Mouse (Mus musculus) ES-CJ7 (cell line): ENCODE data around the gene Rhot1.
"Not testable (repeated sequence)": the region's sequence is repeated elsewhere in the genome, so short reads cannot be mapped to it uniquely, and the experiment has no call there.

ENCODE experiments used
- DNase-seq: peaks from one replicate; pipeline ENCODE4 v3.0.0; 2011; ENCODE audit warnings: low read depth, low spot score

The Rhot1 gene

DNA sequence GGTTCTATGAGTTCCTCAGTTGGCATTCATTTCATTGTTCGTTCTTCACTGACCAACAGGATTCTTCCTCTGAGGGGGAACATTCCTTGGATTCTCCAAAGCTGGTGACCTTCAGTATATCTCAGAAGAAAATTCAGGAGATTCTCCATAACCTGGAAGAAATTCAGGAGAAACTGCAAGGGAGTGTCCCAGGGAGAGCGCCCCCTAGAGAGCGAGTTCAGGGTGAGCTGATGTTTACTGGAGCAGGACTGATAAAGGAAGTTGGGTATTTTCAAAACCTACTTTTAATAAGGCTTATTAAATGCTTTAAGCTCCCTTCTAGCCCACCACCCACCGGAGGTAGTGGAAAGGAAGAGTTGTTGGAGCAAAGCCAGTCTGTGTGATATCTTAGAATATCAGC lies 15.0 kb upstream of the Rhot1 start:
- peak; percentile 50 for DNase-seq

DNA sequence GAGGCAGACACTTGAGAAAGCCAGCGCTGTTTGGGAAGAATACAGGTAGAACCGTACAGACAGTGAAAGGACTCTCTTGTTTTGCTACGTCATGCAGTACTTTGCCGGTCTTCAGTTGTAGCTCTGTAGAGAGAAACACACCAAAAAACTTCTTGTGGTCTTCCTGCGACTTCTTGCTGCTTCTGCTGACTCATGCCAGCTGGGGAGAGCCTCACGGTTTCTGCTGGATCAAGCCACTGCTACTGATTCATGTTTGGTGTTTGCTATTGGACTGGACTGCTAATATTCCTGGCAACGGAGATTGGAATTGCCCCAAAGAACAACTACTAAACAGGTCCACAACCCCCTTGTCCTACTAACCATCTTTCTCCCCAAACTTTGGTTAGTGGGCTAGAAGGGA lies 12.5 kb upstream of the Rhot1 start:
- DNase-seq = no peak

DNA sequence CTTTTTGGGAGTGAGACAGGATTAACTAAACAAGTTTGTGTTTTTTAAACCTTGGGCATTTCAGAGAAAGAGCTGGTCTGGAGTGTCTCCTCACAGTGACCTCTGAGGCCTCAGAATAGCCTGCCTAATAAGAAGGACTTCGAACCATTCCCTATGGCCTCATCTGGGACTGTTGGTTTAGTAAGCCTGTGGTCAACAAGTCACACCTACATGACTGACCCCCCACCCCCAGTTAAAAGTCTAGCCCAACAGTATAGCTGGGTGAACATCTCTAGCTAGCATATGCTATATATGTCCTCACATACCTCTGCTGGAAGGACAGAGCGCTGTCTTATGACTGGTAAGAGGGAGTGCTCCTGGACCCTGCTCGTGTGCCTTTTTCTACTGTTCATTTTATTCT lies 9.5 kb upstream of the Rhot1 start:
- DNase-seq = no peak

DNA sequence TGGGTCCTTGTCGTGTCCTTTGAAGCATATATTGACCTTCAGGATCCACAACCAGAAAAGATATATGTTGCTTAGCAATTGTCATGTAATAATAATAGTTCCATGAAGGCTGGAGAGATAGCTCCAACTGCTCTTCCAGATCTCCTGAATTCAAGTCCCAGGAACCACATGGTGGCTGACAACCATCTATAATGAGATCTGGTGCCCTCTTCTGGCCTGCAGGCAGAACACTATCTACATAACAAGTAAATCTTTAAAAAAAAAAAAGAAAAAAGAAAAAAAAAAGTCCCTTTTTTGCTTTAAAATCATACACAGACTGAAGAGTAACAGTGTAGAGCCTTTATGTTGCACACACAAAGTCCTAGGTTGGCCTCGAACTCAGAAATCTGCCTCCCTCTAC lies 9.0 kb upstream of the Rhot1 start:
- peak; percentile 52 for DNase-seq

DNA sequence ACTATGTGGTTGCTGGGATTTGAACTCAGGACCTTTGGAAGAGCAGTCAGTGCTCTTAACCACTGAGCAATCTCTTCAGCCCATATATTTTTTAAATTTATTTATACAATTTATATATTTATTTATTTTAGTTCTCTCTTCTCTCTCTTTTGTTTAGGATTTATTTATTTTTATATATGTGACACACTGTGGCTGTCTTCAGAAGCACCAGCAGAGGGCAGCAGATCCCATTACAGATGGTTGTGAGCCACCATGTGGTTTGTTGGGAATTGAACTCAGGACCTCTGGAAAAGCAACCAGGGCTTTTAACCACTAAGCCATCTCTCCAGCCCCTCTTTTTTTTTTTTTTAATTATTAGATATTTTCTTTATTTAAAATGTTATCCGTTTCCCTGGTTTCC lies 8.5 kb upstream of the Rhot1 start:
- peak; percentile 73 for DNase-seq

DNA sequence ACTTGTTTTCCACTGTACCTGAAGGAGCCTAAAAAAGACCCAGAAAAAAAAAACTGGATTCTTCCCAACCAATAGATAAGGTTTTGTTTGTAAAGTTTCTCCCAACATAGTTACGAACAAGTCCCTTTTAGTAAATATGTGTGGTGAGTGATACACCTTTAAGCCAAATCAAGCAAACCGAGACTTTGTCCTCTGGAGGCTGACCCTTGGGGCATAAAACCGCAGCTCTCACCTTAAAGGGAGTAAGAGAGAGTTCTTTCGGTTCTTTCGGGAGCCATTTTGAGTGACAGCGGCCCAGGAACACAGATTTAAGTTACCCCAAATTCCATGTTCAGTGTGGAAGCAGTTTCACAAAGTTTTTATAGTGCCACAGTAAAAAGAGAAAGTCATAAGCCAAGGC lies 6.5 kb upstream of the Rhot1 start:
- no peak for DNase-seq

DNA sequence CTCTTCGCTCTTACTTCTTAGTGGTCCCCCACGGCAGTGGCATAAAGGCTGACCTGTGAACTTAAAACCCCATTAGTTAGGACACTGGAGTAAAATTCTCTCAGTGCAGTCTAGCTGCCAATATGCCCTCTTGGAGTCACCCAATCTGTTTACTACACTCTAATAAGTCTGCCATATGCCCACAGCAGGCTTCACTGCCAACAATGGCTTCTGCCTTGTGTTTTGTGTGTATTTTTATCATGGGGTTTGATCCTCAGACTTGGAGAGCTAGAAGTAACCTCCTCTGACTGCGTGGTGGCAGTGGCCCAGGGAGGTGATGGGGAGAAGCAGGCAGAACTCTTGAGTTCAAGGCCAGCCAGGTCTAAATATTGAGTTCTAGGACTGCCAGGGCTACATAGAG lies 4.8 kb upstream of the Rhot1 start:
- DNase-seq = no peak

DNA sequence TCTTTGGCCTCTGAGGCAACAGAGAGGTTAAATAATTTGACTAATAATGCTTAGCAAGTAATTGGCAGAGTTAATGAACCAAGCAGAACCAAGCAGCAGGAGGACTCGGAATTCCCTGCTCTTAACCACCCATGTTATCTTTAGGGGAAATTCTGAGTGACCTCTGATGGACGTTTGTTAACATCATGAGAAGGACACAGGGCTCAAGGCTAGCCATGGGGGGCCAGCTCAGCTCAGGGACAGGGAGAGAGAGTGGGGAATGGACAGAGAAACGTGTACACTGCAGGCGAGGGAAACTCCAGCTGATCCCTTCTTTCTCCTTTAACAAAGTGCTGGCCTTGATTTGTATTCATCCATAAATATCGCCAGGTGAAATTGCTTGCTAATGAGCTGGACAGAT lies 3.9 kb upstream of the Rhot1 start:
- DNase-seq = no peak

DNA sequence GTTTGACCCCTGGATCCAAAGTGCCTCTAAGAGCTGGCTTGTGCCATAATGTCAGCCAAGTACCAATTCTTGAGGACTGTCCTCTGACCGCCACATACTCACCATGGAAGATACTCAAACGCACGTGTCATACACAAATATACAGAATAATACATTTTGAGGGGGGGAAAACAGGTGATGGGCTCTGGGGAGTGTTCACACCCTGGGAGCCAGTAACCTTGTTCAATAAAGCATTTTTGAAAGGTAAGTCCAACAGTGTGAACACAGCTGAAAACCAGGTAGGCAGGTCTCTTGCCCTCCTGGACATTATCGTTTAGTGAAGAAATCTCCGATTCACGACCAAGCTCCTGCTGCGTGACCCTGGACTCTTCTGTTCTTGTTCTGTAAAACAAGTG lies 357 bp upstream of the Rhot1 start:
- no peak for DNase-seq

DNA sequence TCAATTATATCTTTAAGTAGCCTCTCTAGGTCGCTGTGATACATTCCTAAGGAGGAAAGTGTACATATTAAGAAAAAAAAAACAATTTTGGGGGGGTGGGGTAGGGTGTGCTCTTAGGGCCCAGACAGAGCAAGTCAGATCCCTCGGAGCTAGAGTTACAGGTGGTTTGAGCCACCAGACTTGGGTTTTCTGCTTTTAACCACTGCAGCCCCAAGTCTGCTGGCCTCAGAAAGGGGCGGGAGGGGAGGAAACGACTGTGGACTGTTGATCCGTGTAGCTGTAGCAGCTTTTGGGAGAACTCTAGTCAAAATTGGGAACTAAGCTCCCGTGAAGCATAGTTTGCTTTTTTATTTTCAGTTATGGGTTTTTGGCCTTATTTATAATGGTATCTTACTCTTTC lies 1.5 kb downstream of the Rhot1 start:
- no peak for DNase-seq

DNA sequence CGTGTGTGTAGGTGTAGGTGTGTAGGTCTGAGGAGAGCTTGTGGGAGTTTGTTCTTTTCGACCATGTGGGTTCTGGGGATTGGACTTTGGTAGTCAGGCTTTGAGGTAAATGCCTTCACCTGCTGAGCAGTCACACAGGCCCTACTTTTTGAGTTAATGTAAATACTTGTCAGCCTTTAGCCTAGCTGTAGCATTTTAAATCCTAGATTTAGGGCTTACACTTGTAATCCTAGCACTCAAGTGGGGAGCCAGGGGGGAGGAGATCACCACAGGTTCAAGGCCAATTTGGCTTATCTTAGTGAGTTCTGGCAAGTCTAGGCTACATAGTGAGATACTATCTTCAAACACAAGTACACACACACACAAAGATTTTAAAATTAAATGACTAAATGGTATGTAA lies 3.5 kb downstream of the Rhot1 start:
- no peak for DNase-seq

DNA sequence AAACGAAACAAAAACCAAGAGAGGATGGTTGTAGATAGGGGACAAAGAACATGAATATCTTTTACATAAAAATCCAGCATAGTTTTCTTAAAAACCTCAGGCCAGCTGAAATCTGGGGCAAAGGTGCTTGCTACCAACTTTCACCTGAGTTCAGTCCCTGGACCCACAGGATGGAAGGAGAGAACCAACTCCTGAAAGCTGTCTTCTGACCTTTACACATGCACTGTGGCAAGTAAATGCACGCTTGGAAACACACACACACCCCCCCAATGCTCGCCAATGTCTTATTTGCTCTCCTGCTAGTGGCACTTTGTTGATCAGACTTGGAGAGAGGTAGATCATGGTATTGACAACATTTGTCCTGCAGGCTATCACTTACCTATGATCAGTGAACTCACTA lies 6.5 kb downstream of the Rhot1 start:
- DNase-seq = no peak

DNA sequence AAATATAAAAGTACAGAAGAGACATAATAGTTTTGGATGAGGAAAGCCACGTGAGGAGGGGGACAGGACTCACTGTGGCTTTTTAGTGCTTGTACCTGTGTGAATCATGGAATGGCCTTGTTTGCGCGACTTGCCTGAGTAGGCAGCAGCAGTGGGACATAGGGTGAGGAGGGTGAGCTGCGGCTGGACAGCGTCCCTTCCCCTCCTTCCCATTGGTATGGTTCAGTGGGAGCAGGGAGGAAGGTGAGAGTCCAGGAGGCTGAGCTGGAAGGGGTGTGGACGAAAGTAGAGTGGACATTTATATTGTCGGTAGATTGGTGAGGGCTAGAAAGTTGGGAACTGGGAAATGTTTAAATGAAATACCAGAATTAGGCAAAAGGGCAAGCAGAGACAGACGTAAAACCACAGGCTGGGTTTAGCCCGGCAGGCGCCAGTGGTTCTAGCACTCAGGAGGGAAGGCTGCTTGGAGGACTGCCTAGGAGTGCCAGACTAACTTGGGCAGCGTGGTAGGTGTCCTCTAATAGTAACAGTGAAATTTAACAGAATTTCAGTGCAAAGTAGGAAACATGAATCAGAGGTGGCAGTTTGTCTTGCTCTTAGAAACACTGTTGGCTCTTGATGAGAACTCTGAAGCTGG lies 10.0 kb downstream of the Rhot1 start:
- no peak for DNase-seq

DNA sequence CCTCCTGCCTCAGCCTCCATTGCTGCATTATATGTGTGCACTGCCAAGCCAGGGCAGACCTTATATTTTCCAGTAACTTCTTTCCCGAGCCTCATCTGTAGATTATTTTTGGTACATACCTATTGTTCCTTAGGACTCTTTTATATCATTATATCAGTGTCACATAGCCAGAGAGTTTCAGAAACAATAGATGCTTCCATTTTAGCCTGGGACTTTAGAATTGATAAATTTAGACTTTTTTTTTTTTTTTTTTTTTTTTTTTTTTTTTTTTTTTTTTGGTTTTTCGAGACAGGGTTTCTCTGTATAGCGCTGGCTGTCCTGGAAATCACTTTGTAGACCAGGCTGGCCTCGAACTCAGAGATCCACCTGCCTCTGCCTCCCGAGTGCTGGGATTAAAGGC lies 21.2 kb downstream of the Rhot1 start:
- DNase-seq = not testable (repeated sequence)

DNA sequence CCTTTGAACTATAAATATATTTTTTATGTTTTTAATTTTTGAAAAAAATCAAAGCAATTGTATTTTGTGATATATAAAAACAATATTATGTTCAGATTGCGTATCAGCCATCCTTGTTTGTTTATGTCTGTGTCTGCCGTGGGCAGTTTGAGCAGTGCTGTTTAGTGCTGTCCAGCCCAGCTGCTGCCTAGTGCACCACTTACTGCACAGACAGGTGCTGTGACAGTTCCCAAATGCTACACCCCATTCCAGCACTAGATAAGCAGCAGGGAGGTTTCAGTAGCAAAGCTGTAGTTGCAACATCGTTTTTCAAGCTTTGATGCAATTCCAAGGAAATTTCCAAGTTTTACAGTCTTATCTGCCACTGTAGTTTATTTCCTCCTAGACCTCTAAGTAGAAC lies 28.5 kb downstream of the Rhot1 start:
- no peak for DNase-seq

DNA sequence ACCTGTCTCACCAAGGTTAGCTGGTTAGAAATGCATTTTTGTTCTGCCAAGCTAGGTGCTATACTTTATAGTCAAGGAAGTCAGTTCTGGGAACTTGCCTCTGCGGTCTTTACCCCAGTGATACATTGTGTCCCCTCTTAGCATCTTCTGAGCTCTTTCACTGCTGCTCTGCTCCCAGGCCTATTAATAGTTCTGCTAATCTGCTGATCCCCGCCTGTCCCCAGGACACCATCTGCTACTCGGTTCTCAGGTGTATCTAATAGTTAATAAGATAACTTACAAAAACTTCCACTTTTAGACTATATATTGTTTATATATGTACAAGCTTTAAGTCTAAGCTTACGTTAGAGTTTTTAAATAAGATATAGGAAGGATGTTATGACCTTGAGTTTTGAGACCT lies 29.5 kb downstream of the Rhot1 start:
- no peak for DNase-seq

DNA sequence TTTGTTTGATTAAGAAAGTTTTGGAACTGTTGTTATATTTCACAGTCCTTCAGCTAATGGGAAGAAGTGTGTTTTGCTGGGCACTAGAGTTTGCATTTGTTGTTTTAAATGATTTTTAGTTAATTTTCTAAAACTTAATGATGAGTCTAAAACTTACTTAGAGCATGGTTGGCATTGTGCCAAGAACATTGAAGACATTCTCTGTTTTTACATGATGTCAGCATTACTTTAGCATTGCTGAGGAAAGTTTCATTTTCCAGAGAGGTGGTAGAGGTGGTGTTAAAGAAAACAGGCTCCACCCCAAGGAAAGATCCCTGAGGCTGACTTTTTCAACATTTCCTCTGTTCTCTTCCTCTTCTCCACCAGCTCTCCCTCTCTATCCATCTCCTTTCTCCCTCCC lies 38.2 kb downstream of the Rhot1 start:
- no peak for DNase-seq

DNA sequence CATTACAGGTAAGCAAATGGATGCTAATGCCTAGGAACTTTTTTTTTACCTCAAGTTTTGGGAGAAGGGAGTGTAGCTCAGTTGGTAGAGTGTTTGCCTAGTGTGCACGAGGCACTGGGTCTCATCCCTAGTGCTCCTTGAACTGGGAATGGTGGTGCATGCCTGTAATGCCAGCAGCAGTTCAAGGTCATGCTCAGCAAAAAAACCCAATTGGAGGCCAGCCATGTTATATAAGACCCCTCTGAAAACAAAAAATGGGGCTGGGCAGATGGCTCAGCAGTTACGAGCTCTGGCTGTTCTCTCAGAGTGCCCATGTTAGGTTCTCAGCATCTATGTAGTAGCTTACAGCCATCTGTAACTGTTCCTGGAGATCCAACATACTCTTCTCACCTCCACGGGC lies 39.7 kb downstream of the Rhot1 start:
- DNase-seq = no peak

DNA sequence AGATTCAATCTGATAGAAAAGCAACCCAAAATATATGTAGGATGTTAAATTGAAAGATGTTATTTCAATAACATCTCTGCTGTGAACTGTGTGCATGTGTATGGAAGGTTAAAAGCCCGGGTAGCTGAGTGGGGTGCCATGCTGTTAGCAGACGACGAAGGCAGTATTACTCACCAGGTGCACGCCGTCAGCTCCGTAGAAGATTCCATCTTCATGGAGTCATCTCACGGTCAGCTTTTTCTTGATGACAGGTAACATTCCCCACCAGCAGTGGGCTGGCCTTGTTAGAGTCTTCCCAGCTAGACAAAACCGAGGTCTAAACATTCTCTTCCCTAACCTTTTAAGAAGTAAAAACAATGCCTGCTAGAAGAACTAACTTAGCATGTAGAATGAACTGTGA lies 55.3 kb downstream of the Rhot1 start:
- no peak for DNase-seq

DNA sequence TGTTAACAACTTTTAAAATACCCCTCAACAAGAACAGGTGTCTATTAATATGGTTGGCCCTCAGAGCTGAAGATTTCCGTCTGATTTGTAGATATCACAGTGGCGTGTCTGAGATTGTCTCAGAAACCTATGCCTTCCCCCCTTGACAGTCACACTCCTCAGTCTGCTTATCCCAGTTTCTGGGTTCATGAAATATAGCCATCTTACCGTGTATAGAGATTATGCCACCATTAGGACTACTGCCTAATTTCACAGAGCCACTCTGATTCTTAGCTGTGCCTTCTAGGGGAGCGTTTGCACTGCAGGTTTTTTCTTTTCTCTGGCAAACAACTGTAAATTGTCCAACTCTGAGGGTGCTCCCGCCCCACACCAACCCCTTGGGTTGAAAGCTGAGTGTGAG lies 62.3 kb downstream of the Rhot1 start:
- no peak for DNase-seq

DNA sequence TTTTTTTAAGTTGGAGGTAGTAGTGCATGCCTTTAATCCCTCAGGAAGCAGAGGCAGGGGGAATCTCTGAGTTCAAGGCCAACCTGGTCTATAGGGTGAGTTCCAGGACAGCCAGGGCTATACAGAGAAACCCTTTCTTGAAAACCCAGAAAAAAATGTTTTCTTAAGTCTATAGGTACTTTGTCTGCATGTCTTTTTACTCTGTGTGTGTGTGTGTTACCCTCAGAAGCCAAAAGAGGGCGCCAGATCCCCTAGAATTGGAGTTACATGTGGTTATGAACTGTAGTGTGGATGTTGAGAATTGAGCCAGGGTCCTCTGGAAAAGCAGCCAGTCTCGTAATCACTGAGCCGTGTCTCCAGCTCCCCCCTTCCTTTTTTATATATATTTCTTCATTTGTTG lies 66.2 kb downstream of the Rhot1 start:
- DNase-seq = peak; percentile 57

DNA sequence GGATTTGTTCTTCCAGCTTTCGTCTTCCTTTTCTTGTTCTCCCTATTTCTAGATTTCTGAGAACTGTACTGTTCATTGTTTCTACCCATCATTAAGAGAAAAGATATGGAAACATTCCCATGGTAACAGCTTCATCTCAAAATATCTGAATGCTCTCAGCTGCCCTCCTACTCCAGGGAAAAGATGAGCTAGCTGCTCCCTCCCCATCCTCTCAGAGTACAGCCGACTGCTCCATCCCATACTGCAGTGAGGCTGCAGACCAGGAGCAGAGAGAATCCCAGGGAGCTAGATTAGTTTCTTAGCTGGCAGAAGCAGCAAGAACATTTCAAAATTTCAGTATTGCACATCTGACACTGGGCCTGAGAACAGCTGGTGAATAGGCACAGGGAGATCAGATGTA lies 69.2 kb downstream of the Rhot1 start:
- DNase-seq = no peak

DNA sequence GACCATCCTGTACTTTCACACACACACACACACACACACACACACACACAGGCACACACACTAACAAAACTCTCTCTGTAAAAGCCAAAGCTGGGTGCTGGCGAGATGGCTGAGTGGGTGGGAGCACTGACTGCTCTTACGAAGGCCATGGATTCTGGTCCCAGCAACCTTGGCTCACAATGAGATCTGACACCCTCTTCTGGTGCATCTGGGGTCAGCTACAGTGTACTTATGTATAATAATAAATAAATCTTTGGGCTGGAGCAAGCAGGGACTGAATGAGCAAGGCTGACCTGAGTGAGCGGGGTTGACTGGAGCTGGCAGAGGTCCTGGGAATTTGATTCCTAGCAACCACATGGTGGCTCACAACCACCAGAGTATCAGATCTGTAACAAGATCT lies 75.0 kb downstream of the Rhot1 start:
- DNase-seq = no peak

DNA sequence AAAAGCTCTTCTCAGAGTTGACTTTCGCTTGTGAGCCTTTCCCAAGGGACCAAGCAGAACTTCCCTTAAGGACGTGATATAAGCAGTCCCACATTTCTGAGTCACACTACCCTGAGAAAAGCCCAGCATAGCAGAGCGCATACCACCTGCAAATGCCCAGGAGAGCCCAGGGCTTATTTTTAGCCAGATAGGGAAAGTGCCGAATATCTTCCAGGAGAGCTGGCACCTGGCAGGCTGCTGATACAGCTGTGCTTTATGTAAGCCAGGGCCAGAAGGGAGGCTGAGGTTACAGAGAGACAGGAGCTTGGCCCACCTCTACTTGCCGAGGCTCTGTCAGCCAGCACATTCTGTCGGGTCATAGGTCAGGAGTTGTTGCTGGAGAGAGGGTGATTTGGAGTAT lies 75.8 kb downstream of the Rhot1 start:
- DNase-seq = no peak

DNA sequence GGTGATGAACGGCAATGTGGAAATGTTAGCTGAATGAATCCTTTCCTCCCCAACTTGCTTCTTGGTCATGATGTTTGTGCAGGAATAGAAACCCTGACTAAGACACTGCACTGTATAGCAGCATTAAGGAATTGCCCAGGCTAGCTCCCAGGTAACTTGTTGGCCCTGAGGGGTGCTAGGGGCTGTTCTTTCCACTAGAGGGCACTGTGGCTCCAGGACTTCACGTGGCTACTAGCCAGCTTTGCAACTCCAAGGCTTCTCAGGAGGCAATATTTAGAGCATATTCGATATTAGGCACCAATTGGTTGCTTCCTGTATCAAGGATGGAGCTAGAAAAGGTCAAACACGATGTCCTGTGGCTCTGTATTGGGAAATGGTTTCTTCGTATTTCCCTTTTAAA lies 78.3 kb downstream of the Rhot1 start:
- DNase-seq = peak; percentile 86
